Mouse (Mus musculus): ENCODE measurements at regions not wholly inside any gene's neighbourhood (a gene's known extent, or its start where the extent isn't known, plus 50 kb on each side); places are given as distances from the start of the nearest gene placed in this dataset.

- H3K27ac ChIP-seq = no peak overlapping the region
- H3K4me1 ChIP-seq (ENCODE audit: control insufficient read depth, insufficient read depth, low read length) = peaks cover 3% of the 10 kb centered on the region
- DNase-seq = peak; percentile 30 to 36
- no peak overlapping the region for H3K9ac ChIP-seq (ENCODE audit: low read depth, low read length)
- WGBS = 58% methylated on average over 6 of the region's 6 CpGs
- H3K27me3 ChIP-seq (ENCODE audit: control insufficient read depth, insufficient read depth, low read length) = no peaks in the 10 kb centered on the region
- H3K4me3 ChIP-seq = no peak overlapping the region
- intact Hi-C loops (cut with DNase I) = no loop called here
- H3K36me3 ChIP-seq (ENCODE audit: control insufficient read depth, insufficient read depth, low read length) = no peaks in the 10 kb centered on the region
- no peak for TF ChIP-seq CTCF (IDR thresholded peaks at IDR 0.05)
- no peak for TF ChIP-seq EP300 (IDR thresholded peaks at IDR 0.05; ENCODE audit: insufficient read depth, low read depth, low read length)
- TF ChIP-seq POLR2A (IDR thresholded peaks at IDR 0.05; ENCODE audit: insufficient read depth, low read depth, low read length) = no peak
- no peaks in the 10 kb centered on the region for H3K79me2 ChIP-seq (replicated peaks; ENCODE audit: control insufficient read depth, insufficient read depth, low read length)
Observed at GRCm38 (mm10) chr9:116293110-116293509, 118.0 kb upstream of the Tgfbr2 start.

- Histone ChIP-seq H3K27me3 (ENCODE audit: control insufficient read depth, insufficient read depth, low read length) (no peaks in the 10 kb centered on the region), H3K79me2 (replicated peaks; ENCODE audit: control insufficient read depth, insufficient read depth, low read length) (no peaks in the 10 kb centered on the region), H3K4me1 (ENCODE audit: control insufficient read depth, insufficient read depth, low read length) (peaks cover 3% of the 10 kb centered on the region), H3K9ac (ENCODE audit: low read depth, low read length) (no peak overlapping the region), H3K4me3 (no peak overlapping the region), H3K36me3 (ENCODE audit: control insufficient read depth, insufficient read depth, low read length) (no peaks in the 10 kb centered on the region), H3K27ac (no peak overlapping the region)
- intact Hi-C loops (cut with DNase I) = loop anchor here (2.0 kb wide), 1 partner anchor 19 kb away; no protein-coding TSS in a partner anchor
- no peak for DNase-seq
- whole genome bisulfite sequencing = 58% methylated on average over 3 of the region's 3 CpGs
- no peak for TF ChIP-seq POLR2A (IDR thresholded peaks at IDR 0.05; ENCODE audit: insufficient read depth, low read depth, low read length)
- TF ChIP-seq EP300 (IDR thresholded peaks at IDR 0.05; ENCODE audit: insufficient read depth, low read depth, low read length) = no peak
- no peak for TF ChIP-seq CTCF (IDR thresholded peaks at IDR 0.05)
Observed at GRCm38 (mm10) chr9:116291624-116292023, 116.5 kb upstream of the Tgfbr2 start.

- intact Hi-C loops (cut with DNase I) = loop anchor here (2.0 kb wide), 1 partner anchor 18 kb away; no protein-coding TSS in a partner anchor
- no peak overlapping the region for H3K27ac ChIP-seq
- H3K27me3 ChIP-seq (ENCODE audit: control insufficient read depth, insufficient read depth, low read length) = no peaks in the 10 kb centered on the region
- no peak overlapping the region for H3K4me3 ChIP-seq
- no peak for DNase-seq
- no peaks in the 10 kb centered on the region for H3K79me2 ChIP-seq (replicated peaks; ENCODE audit: control insufficient read depth, insufficient read depth, low read length)
- TF ChIP-seq POLR2A (IDR thresholded peaks at IDR 0.05; ENCODE audit: insufficient read depth, low read depth, low read length) (no peak), CTCF (IDR thresholded peaks at IDR 0.05) (peak; percentile 31), EP300 (IDR thresholded peaks at IDR 0.05; ENCODE audit: insufficient read depth, low read depth, low read length) (no peak)
- peaks cover 3% of the 10 kb centered on the region for H3K4me1 ChIP-seq (ENCODE audit: control insufficient read depth, insufficient read depth, low read length)
- 87% methylated on average over 1 of the region's 1 CpGs for WGBS
- H3K9ac ChIP-seq (ENCODE audit: low read depth, low read length) = no peak overlapping the region
- H3K36me3 ChIP-seq (ENCODE audit: control insufficient read depth, insufficient read depth, low read length) = no peaks in the 10 kb centered on the region
Observed at GRCm38 (mm10) chr9:116290896-116291295, 115.7 kb upstream of the Tgfbr2 start.

GRCm38 (mm10) chr9:116285691-116286431 lies 110.7 kb upstream of the Tgfbr2 start:
- no peaks in the 10 kb centered on the region for H3K27me3 ChIP-seq (ENCODE audit: control insufficient read depth, insufficient read depth, low read length)
- 69% methylated on average over 11 of the region's 11 CpGs for WGBS
- peaks cover 1% of the 10 kb centered on the region; the same call in 1 of the 2 replicates for H3K4me1 ChIP-seq (ENCODE audit: control insufficient read depth, insufficient read depth, low read length)
- H3K27ac ChIP-seq = no peak overlapping the region
- no peak overlapping the region for H3K4me3 ChIP-seq
- TF ChIP-seq POLR2A (IDR thresholded peaks at IDR 0.05; ENCODE audit: insufficient read depth, low read depth, low read length) (no peak), CTCF (IDR thresholded peaks at IDR 0.05) (no peak), EP300 (IDR thresholded peaks at IDR 0.05; ENCODE audit: insufficient read depth, low read depth, low read length) (no peak)
- no peak overlapping the region for H3K9ac ChIP-seq (ENCODE audit: low read depth, low read length)
- no peaks in the 10 kb centered on the region for H3K79me2 ChIP-seq (replicated peaks; ENCODE audit: control insufficient read depth, insufficient read depth, low read length)
- intact Hi-C loops (cut with DNase I) = no loop called here
- H3K36me3 ChIP-seq (ENCODE audit: control insufficient read depth, insufficient read depth, low read length) = no peaks in the 10 kb centered on the region
- DNase-seq = no peak

GRCm38 (mm10) chr9:116283790-116284526 lies 108.8 kb upstream of the Tgfbr2 start:
- intact Hi-C loops (cut with DNase I) = loop anchor here (5.0 kb wide), 1 partner anchor 38 kb away; no protein-coding TSS in a partner anchor
- Histone ChIP-seq H3K27ac (no peak overlapping the region), H3K9ac (ENCODE audit: low read depth, low read length) (no peak overlapping the region), H3K79me2 (replicated peaks; ENCODE audit: control insufficient read depth, insufficient read depth, low read length) (no peaks in the 10 kb centered on the region), H3K4me1 (ENCODE audit: control insufficient read depth, insufficient read depth, low read length) (peaks cover 3% of the 10 kb centered on the region), H3K4me3 (no peak overlapping the region), H3K36me3 (ENCODE audit: control insufficient read depth, insufficient read depth, low read length) (no peaks in the 10 kb centered on the region), H3K27me3 (ENCODE audit: control insufficient read depth, insufficient read depth, low read length) (no peaks in the 10 kb centered on the region)
- DNase-seq = no peak
- TF ChIP-seq EP300 (IDR thresholded peaks at IDR 0.05; ENCODE audit: insufficient read depth, low read depth, low read length) = no peak
- no peak for TF ChIP-seq CTCF (IDR thresholded peaks at IDR 0.05)
- TF ChIP-seq POLR2A (IDR thresholded peaks at IDR 0.05; ENCODE audit: insufficient read depth, low read depth, low read length) = no peak
- WGBS = 100% methylated on average over 1 of the region's 1 CpGs

DNA sequence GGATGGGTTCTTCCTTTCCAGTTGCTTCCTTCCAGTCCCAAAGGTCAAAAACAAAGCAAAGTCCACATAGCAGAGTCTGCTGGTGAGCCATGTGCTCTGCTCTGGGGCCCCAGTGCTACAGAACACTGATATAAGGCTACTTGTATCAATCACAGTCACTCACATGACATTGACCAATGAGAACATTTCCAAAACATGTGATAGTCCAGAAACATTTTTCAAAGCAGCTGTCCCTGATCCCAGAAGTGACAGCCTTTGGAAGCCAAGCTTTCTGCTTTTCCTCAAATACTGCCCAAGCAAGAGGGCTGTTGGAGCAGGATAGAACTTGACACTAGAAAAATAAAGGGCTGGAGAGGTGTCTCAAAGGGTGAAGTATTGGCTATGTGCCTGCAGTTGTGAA lies 106.5 kb upstream of the Tgfbr2 start:
- Histone ChIP-seq H3K79me2 (replicated peaks; ENCODE audit: control insufficient read depth, insufficient read depth, low read length) (no peaks in the 10 kb centered on the region), H3K27ac (peak overlapping the region; percentile 55), H3K27me3 (ENCODE audit: control insufficient read depth, insufficient read depth, low read length) (no peaks in the 10 kb centered on the region), H3K36me3 (ENCODE audit: control insufficient read depth, insufficient read depth, low read length) (no peaks in the 10 kb centered on the region), H3K4me3 (no peak overlapping the region), H3K4me1 (ENCODE audit: control insufficient read depth, insufficient read depth, low read length) (peaks cover 5% of the 10 kb centered on the region), H3K9ac (ENCODE audit: low read depth, low read length) (no peak overlapping the region)
- intact Hi-C loops (cut with DNase I) = loop anchor here (5.0 kb wide), 1 partner anchor 41 kb away; no protein-coding TSS in a partner anchor
- no peak for TF ChIP-seq CTCF (IDR thresholded peaks at IDR 0.05)
- no peak for TF ChIP-seq POLR2A (IDR thresholded peaks at IDR 0.05; ENCODE audit: insufficient read depth, low read depth, low read length)
- no peak for TF ChIP-seq EP300 (IDR thresholded peaks at IDR 0.05; ENCODE audit: insufficient read depth, low read depth, low read length)
- peak; percentile 54 to 71 for DNase-seq

Measured in heart, adult 2 months (tissue).